Mouse (Mus musculus): Measurements from ENCODE around the gene Tagap.
"Not testable (repeated sequence)": the region's sequence is repeated elsewhere in the genome, so short reads cannot be mapped to it uniquely, and the experiment has no call there.

DNA sequence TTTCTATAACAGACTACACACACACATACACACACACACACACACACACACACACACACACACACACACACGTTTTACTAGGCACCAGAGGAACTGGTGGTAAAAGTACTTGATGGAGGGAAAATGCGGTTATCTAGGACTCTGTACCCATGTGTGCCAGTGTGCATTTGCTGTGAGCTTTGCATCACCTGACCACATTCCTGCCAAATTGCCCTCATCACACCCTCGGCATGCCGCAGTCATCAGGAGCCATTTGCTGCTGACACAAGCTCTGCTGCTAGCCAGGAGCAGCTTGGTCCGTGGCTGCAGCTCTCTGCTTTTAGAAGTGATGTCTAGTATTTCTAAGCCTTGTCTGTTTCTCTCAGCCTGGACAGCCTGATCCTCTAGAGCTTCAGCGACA, 44.0 kb downstream of the Tagap start:
- TF ChIP-seq CTCF (IDR thresholded peaks at IDR 0.05; ENCODE audit: borderline replicate concordance, insufficient read depth, low read depth, low read length); POLR2A (IDR thresholded peaks at IDR 0.05; ENCODE audit: borderline replicate concordance, insufficient read depth, low read length): not testable (repeated sequence)

Data from cerebellum, adult 2 months (tissue).